Mouse (Mus musculus) midbrain, embryonic 14.5 days (tissue): Measurements from ENCODE around the gene Pdpk1. TPM values are rescaled to one million over a fixed set of nuclear protein-coding genes. Genes with fewer than 3 reads are reported as not detected.

Experiments used
- ATAC-seq: fragments of 200-750 bp; cut with Nextera tagmentation; 2 replicates; pipeline ENCODE4 v1.8.0; 2017; ENCODE audit warnings: moderate number of reproducible peaks, moderate library complexity; ENCODE audit not compliant: low FRiP score, low TSS enrichment
- DNase-seq: peaks from one replicate; pipeline ENCODE4 v3.0.0-alpha.2; 2015
- H3K27ac ChIP-seq: fragments of 300-500 bp; sonication (generic); replicated peaks from 2 replicates; pipeline ENCODE4 v1.5.1; 2014; ENCODE audit warnings: mild to moderate bottlenecking, low read depth, low read length, moderate library complexity
- H3K27me3 ChIP-seq: fragments of 300-500 bp; sonication (generic); 2 replicates; pipeline ENCODE4 v1.6.1; 2014; ENCODE audit warnings: low read length, control low read depth, mixed read lengths; ENCODE audit not compliant: control insufficient read depth, insufficient read depth
- H3K36me3 ChIP-seq: fragments of 300-500 bp; sonication (generic); 2 replicates; pipeline ENCODE4 v1.6.1; 2014; ENCODE audit warnings: low read length, control low read depth; ENCODE audit not compliant: control insufficient read depth, insufficient read depth
- H3K4me1 ChIP-seq: fragments of 300-500 bp; sonication (generic); 2 replicates; pipeline ENCODE4 v1.6.1; 2014; ENCODE audit warnings: mild to moderate bottlenecking, antibody characterized with exemption, low read length, control low read depth; ENCODE audit not compliant: control insufficient read depth, insufficient read depth
- H3K4me2 ChIP-seq: fragments of 300-500 bp; sonication (generic); 2 replicates; pipeline ENCODE4 v1.6.1; 2014; ENCODE audit warnings: mild to moderate bottlenecking, low read length, moderate library complexity
- H3K4me3 ChIP-seq: fragments of 300-500 bp; sonication (generic); replicated peaks from 2 replicates; pipeline ENCODE4 v1.5.1; 2014; ENCODE audit warnings: low read depth, low read length
- H3K9ac ChIP-seq: fragments of 300-500 bp; sonication (generic); replicated peaks from 2 replicates; pipeline ENCODE4 v1.6.1; 2014; ENCODE audit warnings: mild to moderate bottlenecking, low read length, moderate library complexity
- H3K9me3 ChIP-seq: fragments of 300-500 bp; sonication (generic); 2 replicates; pipeline ENCODE4 v1.6.1; 2016; ENCODE audit warnings: low read length, control low read depth, mixed read lengths; ENCODE audit not compliant: control insufficient read depth
- WGBS: fragments of 180-500 bp; shearing (Covaris S2); extraction: QIAGEN DNeasy Blood & Tissue Kit; methylation state at CpG from one replicate; pipeline ENCODE4 v1.1.7; 2014; 5-methylcytosine and 5-hydroxymethylcytosine counted together
- polyA plus RNA-seq: library from polyadenylated mRNA; unstranded; fragments of >200 nt; fragmentation: Nextera tagmentation; extraction: Ambion mirVana; gene quantifications from 2 replicates; pipeline ENCODE4 v1.2.1, GENCODE M21; 2014

Pdpk1 gene
- polyA plus RNA-seq, 1 experiment from 2014 or later, result 74.3 TPM

GRCm38 (mm10) chr17:24029477-24029876 is 121.2 kb downstream of the Pdpk1 start:
- 84% methylated on average over 7 of the region's 7 CpGs for WGBS

More at GRCm38 (mm10) chr17:24029477-24029876, 121.2 kb downstream of the Pdpk1 start:
- no peaks in the 10 kb centered on the region for H3K9me3 ChIP-seq
- H3K36me3 ChIP-seq, result no peaks in the 10 kb centered on the region
- ATAC-seq, result no peak
- H3K9ac ChIP-seq, result no peak overlapping the region
- no peak overlapping the region for H3K27ac ChIP-seq
- no peak overlapping the region for H3K4me2 ChIP-seq
- no peak for DNase-seq
- no peaks in the 10 kb centered on the region for H3K27me3 ChIP-seq
- no peak overlapping the region for H3K4me3 ChIP-seq
- H3K4me1 ChIP-seq, result no peaks in the 10 kb centered on the region

Other genes starting within 250 kb of the Pdpk1 start
- not detected in 2 replicates for gene Dcpp3, start 233.5 kb downstream of the Pdpk1 start, polyA plus RNA-seq
- gene Sbp, start 209.3 kb downstream of the Pdpk1 start, polyA plus RNA-seq, result not detected in 2 replicates
- not detected in 2 replicates for gene Sbpl, start 195.7 kb downstream of the Pdpk1 start, polyA plus RNA-seq
- not detected in 2 replicates for gene Prss30, start 170.4 kb downstream of the Pdpk1 start, polyA plus RNA-seq
- gene Prss22, start 152.8 kb downstream of the Pdpk1 start, polyA plus RNA-seq, result not detected in 2 replicates
- 0.17 TPM in 1 of 2 replicates, not detected in the other for gene Prss27, start 112.8 kb downstream of the Pdpk1 start, polyA plus RNA-seq
- 73.1 and 75.9 TPM in 2 replicates for gene Kctd5, start 77.4 kb downstream of the Pdpk1 start, polyA plus RNA-seq
- 25.8 and 27.6 TPM in 2 replicates for gene Amdhd2, start 12.8 kb upstream of the Pdpk1 start, polyA plus RNA-seq
- gene Atp6v0c, start 18.8 kb upstream of the Pdpk1 start, polyA plus RNA-seq, result 1,214 and 1,517 TPM in 2 replicates
- gene Tbc1d24, start 54.6 kb upstream of the Pdpk1 start, polyA plus RNA-seq, result 25.9 and 27.0 TPM in 2 replicates
- 3.1 and 3.4 TPM in 2 replicates for gene Ntn3, start 58.6 kb upstream of the Pdpk1 start, polyA plus RNA-seq
- gene Tedc2, start 69.9 kb upstream of the Pdpk1 start, polyA plus RNA-seq, result 8.0 and 9.0 TPM in 2 replicates
- gene Ccnf, start 100.6 kb upstream of the Pdpk1 start, polyA plus RNA-seq, result 11.1 and 16.6 TPM in 2 replicates
- gene Abca17, start 200.1 kb upstream of the Pdpk1 start, polyA plus RNA-seq, result 0.18 and 0.47 TPM in 2 replicates
- 26.2 and 31.4 TPM in 2 replicates for gene Abca3, start 201.0 kb upstream of the Pdpk1 start, polyA plus RNA-seq